Mouse (Mus musculus) lung, postnatal 0 days (tissue): ENCODE measurements around the gene Trmt10a.

Source experiments
- CTCF ChIP-seq: IDR thresholded peaks from 2 replicates; pipeline ENCODE4 v1.5.1; 2016; ENCODE audit warnings: antibody characterized with exemption, mild to moderate bottlenecking
- EP300 ChIP-seq: IDR thresholded peaks from 2 replicates; pipeline ENCODE4 v1.6.1; 2016; ENCODE audit warnings: antibody characterized with exemption, mild to moderate bottlenecking, control low read depth

DNA sequence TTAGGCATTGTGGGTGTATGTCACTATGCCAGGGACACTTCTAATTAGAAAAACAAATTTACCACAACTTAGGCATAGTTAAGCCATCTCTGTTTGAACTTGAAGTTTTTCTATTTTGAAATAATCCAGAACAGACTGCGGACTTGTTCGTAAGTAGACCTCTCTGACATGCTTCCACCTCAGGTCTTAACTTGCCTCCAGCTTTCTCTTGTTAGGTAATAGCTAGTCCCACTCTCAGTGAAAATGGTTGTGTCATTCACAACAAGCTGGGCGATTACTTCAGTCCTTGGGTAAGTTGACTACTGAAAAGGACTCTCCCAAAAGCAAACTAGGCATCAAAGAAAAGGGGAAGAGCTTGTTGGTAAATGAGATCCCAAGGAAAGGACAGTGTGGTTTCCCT lies 65.6 kb downstream of the Trmt10a start:
- TF ChIP-seq CTCF (no peak), EP300 (no peak)
